Mouse (Mus musculus) hindbrain, embryonic 13.5 days (tissue): ENCODE results near the gene Fto. TPM values are rescaled to one million over a fixed set of nuclear protein-coding genes. Genes with fewer than 3 reads are reported as not detected.

Source experiments
- ATAC-seq: fragments of 200-750 bp; cut with Nextera tagmentation; 2 replicates; pipeline ENCODE4 v1.8.0; 2017; ENCODE audit warnings: moderate TSS enrichment; ENCODE audit not compliant: low FRiP score
- H3K27ac ChIP-seq: fragments of 300-500 bp; sonication (generic); 2 replicates; pipeline ENCODE4 v1.5.1; 2015; ENCODE audit warnings: inconsistent platforms, mild to moderate bottlenecking, moderate library complexity
- H3K27me3 ChIP-seq: fragments of 300-500 bp; sonication (generic); 2 replicates; pipeline ENCODE4 v1.6.1; 2015; ENCODE audit warnings: mild to moderate bottlenecking, inconsistent platforms
- H3K36me3 ChIP-seq: fragments of 300-500 bp; sonication (generic); 2 replicates; pipeline ENCODE4 v1.6.1; 2015; ENCODE audit warnings: mild to moderate bottlenecking, inconsistent platforms
- H3K4me1 ChIP-seq: fragments of 300-500 bp; sonication (generic); replicated peaks from 2 replicates; pipeline ENCODE4 v1.6.1; 2015; ENCODE audit warnings: inconsistent platforms
- H3K4me2 ChIP-seq: fragments of 300-500 bp; sonication (generic); 2 replicates; pipeline ENCODE4 v1.6.1; 2015; ENCODE audit warnings: inconsistent platforms, mild to moderate bottlenecking, moderate library complexity
- H3K4me3 ChIP-seq: fragments of 300-500 bp; sonication (generic); 2 replicates; pipeline ENCODE4 v1.5.1; 2015; ENCODE audit warnings: mild to moderate bottlenecking, inconsistent platforms
- H3K9ac ChIP-seq: fragments of 300-500 bp; sonication (generic); 2 replicates; pipeline ENCODE4 v1.6.1; 2015; ENCODE audit warnings: mild to moderate bottlenecking, inconsistent platforms
- H3K9me3 ChIP-seq: fragments of 300-500 bp; sonication (generic); 2 replicates; pipeline ENCODE4 v1.6.1; 2016; ENCODE audit warnings: inconsistent platforms
- WGBS: fragments of 180-500 bp; shearing (Covaris S2); methylation state at CpG from one replicate; pipeline ENCODE4 v1.1.7; 2015; 5-methylcytosine and 5-hydroxymethylcytosine counted together
- polyA plus RNA-seq: library from polyadenylated mRNA; unstranded; fragments of >200 nt; fragmentation: Nextera tagmentation; extraction: Ambion mirVana; gene quantifications from 2 replicates; pipeline ENCODE4 v1.2.1, GENCODE M21; 2015

The Fto gene
- polyA plus RNA-seq, 1 experiment from 2014 or later = 126 TPM

- ATAC-seq = no peak
- Histone ChIP-seq H3K9ac (no peak overlapping the region), H3K4me3 (no peak overlapping the region), H3K4me2 (no peak overlapping the region), H3K4me1 (peaks cover 32% of the 10 kb centered on the region), H3K27ac (no peak overlapping the region), H3K9me3 (no peaks in the 10 kb centered on the region), H3K36me3 (no peaks in the 10 kb centered on the region), H3K27me3 (no peaks in the 10 kb centered on the region)
- WGBS = 67% methylated on average over 5 of the region's 5 CpGs
Measured at GRCm38 (mm10) chr8:91557041-91557587, 243.8 kb downstream of the Fto start.

GRCm38 (mm10) chr8:91558408-91558807, 245.1 kb downstream of the Fto start:
- Histone ChIP-seq H3K36me3 (no peaks in the 10 kb centered on the region), H3K4me3 (no peak overlapping the region), H3K27ac (no peak overlapping the region), H3K4me1 (peaks cover 19% of the 10 kb centered on the region), H3K27me3 (no peaks in the 10 kb centered on the region), H3K9me3 (no peaks in the 10 kb centered on the region), H3K9ac (no peak overlapping the region), H3K4me2 (no peak overlapping the region)
- ATAC-seq = no peak
- WGBS = 83% methylated on average over 6 of the region's 6 CpGs

GRCm38 (mm10) chr8:91560017-91560591, 246.8 kb downstream of the Fto start:
- Histone ChIP-seq H3K27ac (no peak overlapping the region), H3K27me3 (no peaks in the 10 kb centered on the region), H3K4me2 (no peak overlapping the region), H3K9me3 (no peaks in the 10 kb centered on the region), H3K4me3 (no peak overlapping the region), H3K36me3 (no peaks in the 10 kb centered on the region), H3K9ac (no peak overlapping the region), H3K4me1 (peaks cover 4% of the 10 kb centered on the region; the same call in 1 of the 2 replicates)
- no peak for ATAC-seq
- WGBS = 89% methylated on average over 6 of the region's 6 CpGs

- no peak for ATAC-seq
- 96% methylated on average over 4 of the region's 4 CpGs for WGBS
- Histone ChIP-seq H3K36me3 (no peaks in the 10 kb centered on the region), H3K27ac (no peak overlapping the region), H3K9me3 (no peaks in the 10 kb centered on the region), H3K4me1 (peaks cover 15% of the 10 kb centered on the region), H3K4me2 (no peak overlapping the region), H3K27me3 (no peaks in the 10 kb centered on the region), H3K9ac (no peak overlapping the region), H3K4me3 (no peak overlapping the region)
Measured at GRCm38 (mm10) chr8:91561241-91561640, 247.9 kb downstream of the Fto start.

- H3K9me3 ChIP-seq = no peaks in the 10 kb centered on the region
- no peak overlapping the region for H3K27ac ChIP-seq
- no peak overlapping the region for H3K4me3 ChIP-seq
- H3K36me3 ChIP-seq = no peaks in the 10 kb centered on the region
- 70% methylated on average over 7 of the region's 7 CpGs for WGBS
- H3K9ac ChIP-seq = no peak overlapping the region
- H3K4me1 ChIP-seq = peaks cover 23% of the 10 kb centered on the region
- no peak overlapping the region for H3K4me2 ChIP-seq
- no peak for ATAC-seq
- H3K27me3 ChIP-seq = no peaks in the 10 kb centered on the region
Measured at GRCm38 (mm10) chr8:91562600-91562999, 249.3 kb downstream of the Fto start.

GRCm38 (mm10) chr8:91563326-91563725, 250.0 kb downstream of the Fto start:
- H3K4me2 ChIP-seq = no peak overlapping the region
- H3K27ac ChIP-seq = no peak overlapping the region
- peaks cover 2% of the 10 kb centered on the region; the same call in 1 of the 2 replicates for H3K27me3 ChIP-seq
- H3K9ac ChIP-seq = no peak overlapping the region
- WGBS = 85% methylated on average over 3 of the region's 3 CpGs
- H3K4me3 ChIP-seq = no peak overlapping the region
- H3K9me3 ChIP-seq = no peaks in the 10 kb centered on the region
- no peak for ATAC-seq
- peaks cover 26% of the 10 kb centered on the region for H3K4me1 ChIP-seq
- no peaks in the 10 kb centered on the region for H3K36me3 ChIP-seq

GRCm38 (mm10) chr8:91565869-91566502, 252.7 kb downstream of the Fto start:
- peaks cover 37% of the 10 kb centered on the region for H3K4me1 ChIP-seq
- ATAC-seq = no peak
- no peak overlapping the region for H3K9ac ChIP-seq
- H3K9me3 ChIP-seq = no peaks in the 10 kb centered on the region
- H3K27ac ChIP-seq = 0 out of 2 replicates have a peak overlapping the region, but pooled peaks have one; percentile 3
- peaks cover 9% of the 10 kb centered on the region; the same call in 1 of the 2 replicates for H3K27me3 ChIP-seq
- H3K4me3 ChIP-seq = no peak overlapping the region
- WGBS = 31% methylated on average over 12 of the region's 12 CpGs
- no peak overlapping the region for H3K4me2 ChIP-seq
- H3K36me3 ChIP-seq = no peaks in the 10 kb centered on the region

- Histone ChIP-seq H3K27ac (no peak overlapping the region), H3K36me3 (no peaks in the 10 kb centered on the region), H3K4me1 (peaks cover 37% of the 10 kb centered on the region), H3K27me3 (peaks cover 9% of the 10 kb centered on the region; the same call in 1 of the 2 replicates), H3K4me3 (no peak overlapping the region), H3K9ac (no peak overlapping the region), H3K4me2 (no peak overlapping the region), H3K9me3 (no peaks in the 10 kb centered on the region)
- ATAC-seq = no peak
- WGBS = 31% methylated on average over 2 of the region's 2 CpGs
Measured at GRCm38 (mm10) chr8:91566503-91566869, 253.2 kb downstream of the Fto start.

GRCm38 (mm10) chr8:91569874-91570273, 256.5 kb downstream of the Fto start:
- H3K9me3 ChIP-seq = no peaks in the 10 kb centered on the region
- no peak overlapping the region for H3K4me2 ChIP-seq
- H3K9ac ChIP-seq = no peak overlapping the region
- no peak overlapping the region for H3K27ac ChIP-seq
- H3K27me3 ChIP-seq = peaks cover 9% of the 10 kb centered on the region; the same call in 1 of the 2 replicates
- H3K36me3 ChIP-seq = no peaks in the 10 kb centered on the region
- ATAC-seq = no peak
- no peak overlapping the region for H3K4me3 ChIP-seq
- 49% methylated on average over 11 of the region's 11 CpGs for WGBS
- peaks cover 49% of the 10 kb centered on the region for H3K4me1 ChIP-seq

GRCm38 (mm10) chr8:91570809-91571208, 257.5 kb downstream of the Fto start:
- no peaks in the 10 kb centered on the region for H3K9me3 ChIP-seq
- 85% methylated on average over 7 of the region's 7 CpGs for WGBS
- ATAC-seq = no peak

GRCm38 (mm10) chr8:91571978-91572377, 258.7 kb downstream of the Fto start:
- Histone ChIP-seq H3K27ac (no peak overlapping the region), H3K27me3 (peaks cover 9% of the 10 kb centered on the region; the same call in 1 of the 2 replicates), H3K4me2 (no peak overlapping the region), H3K4me3 (no peak overlapping the region), H3K9me3 (no peaks in the 10 kb centered on the region), H3K4me1 (peaks cover 51% of the 10 kb centered on the region), H3K9ac (no peak overlapping the region), H3K36me3 (no peaks in the 10 kb centered on the region)
- ATAC-seq = no peak
- WGBS = 48% methylated on average over 4 of the region's 4 CpGs

More at GRCm38 (mm10) chr8:91570809-91571208, 257.5 kb downstream of the Fto start:
- Histone ChIP-seq H3K4me3 (no peak overlapping the region), H3K27ac (no peak overlapping the region), H3K4me2 (no peak overlapping the region), H3K9ac (no peak overlapping the region), H3K4me1 (peaks cover 50% of the 10 kb centered on the region), H3K27me3 (peaks cover 9% of the 10 kb centered on the region; the same call in 1 of the 2 replicates), H3K36me3 (no peaks in the 10 kb centered on the region)

GRCm38 (mm10) chr8:91572630-91573029, 259.3 kb downstream of the Fto start:
- peaks cover 45% of the 10 kb centered on the region for H3K4me1 ChIP-seq
- H3K9ac ChIP-seq = no peak overlapping the region
- WGBS = 31% methylated on average over 4 of the region's 4 CpGs
- ATAC-seq = no peak
- H3K9me3 ChIP-seq = no peaks in the 10 kb centered on the region
- peaks cover 9% of the 10 kb centered on the region; the same call in 1 of the 2 replicates for H3K27me3 ChIP-seq
- no peaks in the 10 kb centered on the region for H3K36me3 ChIP-seq
- H3K4me2 ChIP-seq = no peak overlapping the region
- H3K27ac ChIP-seq = no peak overlapping the region
- no peak overlapping the region for H3K4me3 ChIP-seq
